8 mouse cellular contexts compared by ENCODE assay signal in genomic region chr4:110352001-110352369, GRCm38 (mm10). TPM values are rescaled to one million over a fixed set of nuclear protein-coding genes. Genes with fewer than 3 reads are reported as not detected.
DNase-seq lines count a peak whose midpoint lies in the region; ATAC-seq lines count a peak whose summit lies in the region.

No protein-coding gene starts in this region.

- peak overlapping the region; percentile 77 for H3K4me2 ChIP-seq in kidney, embryonic 14.5 days (replicated peaks; ENCODE audit: low read depth, low read length)
- peak overlapping the region; percentile 84 for H3K4me2 ChIP-seq in embryonic facial prominence, embryonic 13.5 days
- peak overlapping the region; percentile 66 for H3K4me2 ChIP-seq in midbrain, embryonic 15.5 days

- WGBS in kidney, embryonic 14.5 days: 8% methylated on average over 5 of the region's 5 CpGs
- WGBS in embryonic facial prominence, embryonic 13.5 days: 7% methylated on average over 5 of the region's 5 CpGs
- WGBS in midbrain, embryonic 15.5 days: 8% methylated on average over 5 of the region's 5 CpGs

- no peaks in the 10 kb centered on the region for H3K4me1 ChIP-seq in kidney, embryonic 14.5 days (ENCODE audit: control insufficient read depth, insufficient read depth, low read length)
- H3K4me1 ChIP-seq in embryonic facial prominence, embryonic 13.5 days: peaks cover 8% of the 10 kb centered on the region; the same call in 1 of the 2 replicates
- H3K4me1 ChIP-seq in midbrain, embryonic 15.5 days: peaks cover 7% of the 10 kb centered on the region

- H3K27ac ChIP-seq in kidney, embryonic 14.5 days (ENCODE audit: low read depth, low read length): no peak overlapping the region
- peak overlapping the region; percentile 22; the same call in 1 of the 2 replicates for H3K27ac ChIP-seq in embryonic facial prominence, embryonic 13.5 days
- peak overlapping the region; percentile 88 for H3K27ac ChIP-seq in midbrain, embryonic 15.5 days

- peak; percentile 33 for ATAC-seq in kidney, embryonic 14.5 days (ENCODE audit: low FRiP score, low TSS enrichment)
- ATAC-seq in embryonic facial prominence, embryonic 13.5 days (ENCODE audit: insufficient number of reproducible peaks, insufficient read depth, low FRiP score, low TSS enrichment, low read depth): no peak
- ATAC-seq in midbrain, embryonic 15.5 days (replicated peaks): peak; percentile 37

- no peak for DNase-seq in kidney, adult 8-10 months
- peak; percentile 39 for DNase-seq in hindlimb bud, embryonic 11.5 days (ENCODE audit: extremely low spot score, low read depth, low spot score)
- DNase-seq in cerebellum, postnatal 10 days: no peak
- no peak for DNase-seq in embryo, embryonic 9.5 days (ENCODE audit: extremely low spot score)
- no peak for DNase-seq in frontal cortex, postnatal 25 days (ENCODE audit: low spot score in 2 of 2)

- peak overlapping the region; percentile 67 for H3K4me3 ChIP-seq in kidney, embryonic 14.5 days (ENCODE audit: low read length)
- H3K4me3 ChIP-seq in embryonic facial prominence, embryonic 13.5 days: peak overlapping the region; percentile 67
- H3K4me3 ChIP-seq in midbrain, embryonic 15.5 days: peak overlapping the region; percentile 84

- no peaks in the 10 kb centered on the region for H3K9me3 ChIP-seq in kidney, embryonic 14.5 days (ENCODE audit: control insufficient read depth, low read length)
- H3K9me3 ChIP-seq in embryonic facial prominence, embryonic 13.5 days: no peaks in the 10 kb centered on the region
- no peaks in the 10 kb centered on the region for H3K9me3 ChIP-seq in midbrain, embryonic 15.5 days

- no peaks in the 10 kb centered on the region for H3K36me3 ChIP-seq in kidney, embryonic 14.5 days (ENCODE audit: control insufficient read depth, insufficient read depth, low read length)
- no peaks in the 10 kb centered on the region for H3K36me3 ChIP-seq in embryonic facial prominence, embryonic 13.5 days
- no peaks in the 10 kb centered on the region for H3K36me3 ChIP-seq in midbrain, embryonic 15.5 days (replicated peaks)

- H3K27me3 ChIP-seq in kidney, embryonic 14.5 days (ENCODE audit: control insufficient read depth, insufficient read depth, low read length): no peaks in the 10 kb centered on the region
- no peaks in the 10 kb centered on the region for H3K27me3 ChIP-seq in embryonic facial prominence, embryonic 13.5 days
- H3K27me3 ChIP-seq in midbrain, embryonic 15.5 days (replicated peaks): no peaks in the 10 kb centered on the region

- H3K9ac ChIP-seq in kidney, embryonic 14.5 days (ENCODE audit: low read depth, low read length): peak overlapping the region; percentile 75; the same call in 1 of the 2 replicates
- peak overlapping the region; percentile 79 for H3K9ac ChIP-seq in embryonic facial prominence, embryonic 13.5 days
- H3K9ac ChIP-seq in midbrain, embryonic 15.5 days: peak overlapping the region; percentile 87

RNA-seq across cellular contexts. Expression of gene Elavl4, which starts 0.3 kb away (rescaled TPM):
- polyA plus RNA-seq in kidney, embryonic 14.5 days (2014; fragmentation: Nextera tagmentation; extraction: Ambion mirVana): 14.7 and 17.4 TPM in 2 replicates
- polyA plus RNA-seq in embryonic facial prominence, embryonic 13.5 days (2015; fragmentation: Nextera tagmentation; extraction: Ambion mirVana): 11.3 and 21.1 TPM in 2 replicates
- polyA plus RNA-seq in midbrain, embryonic 15.5 days (2015; fragmentation: Nextera tagmentation; extraction: Ambion mirVana): 336 and 352 TPM in 2 replicates

RNA-seq across cellular contexts. Expression of gene Agbl4, which starts 45.5 kb away (rescaled TPM):
- polyA plus RNA-seq in kidney, embryonic 14.5 days (2014; fragmentation: Nextera tagmentation; extraction: Ambion mirVana): 0.23 and 0.30 TPM in 2 replicates
- polyA plus RNA-seq in embryonic facial prominence, embryonic 13.5 days (2015; fragmentation: Nextera tagmentation; extraction: Ambion mirVana): 0.33 and 0.74 TPM in 2 replicates
- polyA plus RNA-seq in midbrain, embryonic 15.5 days (2015; fragmentation: Nextera tagmentation; extraction: Ambion mirVana): 2.7 and 3.7 TPM in 2 replicates

Comparison
In these comparisons a context has a peak if more than half of its experiments do, and no peak if none do; other contexts are left out.
1. RNA of gene Elavl4, which starts 0.3 kb away (polyA plus RNA-seq): 336 to 352 TPM in midbrain, embryonic 15.5 days; 14.7 to 17.4 TPM in kidney, embryonic 14.5 days and 11.3 to 21.1 TPM in embryonic facial prominence, embryonic 13.5 days; every median in the first group is over 10 times any median in the second.
2. Peak in every context shown above with its lines, with median percentiles within 50 percentile points of each other: H3K4me2 ChIP-seq, H3K4me3 ChIP-seq and H3K9ac ChIP-seq.